Mouse (Mus musculus): ENCODE measurements at regions not wholly inside any gene's neighbourhood (a gene's known extent, or its start where the extent isn't known, plus 50 kb on each side); places are given as distances from the start of the nearest gene placed in this dataset.

DNA sequence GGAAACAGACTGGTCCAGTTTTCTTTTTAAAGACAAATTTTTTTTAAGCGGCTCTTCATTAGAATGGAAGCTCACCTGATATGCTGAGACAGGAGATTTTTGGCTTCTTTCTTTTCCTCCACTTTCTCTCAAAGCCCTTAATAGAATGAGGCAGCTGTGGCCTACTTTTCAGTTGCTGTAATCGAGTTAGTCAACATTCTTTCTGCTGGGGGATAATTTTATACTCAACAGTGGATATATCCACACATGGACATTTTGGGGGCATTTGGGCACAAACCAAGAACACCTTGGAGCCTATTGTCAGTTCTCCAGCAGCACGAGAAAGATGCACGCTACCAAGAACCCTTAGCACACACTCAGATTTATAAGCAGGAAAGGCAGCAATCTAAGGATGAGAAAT is 415.3 kb upstream of the Sox9 start:
- Histone ChIP-seq H3K36me3 (ENCODE audit: control insufficient read depth, insufficient read depth, low read length) (no peaks in the 10 kb centered on the region), H3K27ac (ENCODE audit: insufficient read depth, low read length) (no peak overlapping the region), H3K4me1 (ENCODE audit: control insufficient read depth, insufficient read depth, insufficient read length) (no peaks in the 10 kb centered on the region), H3K4me3 (ENCODE audit: extremely low read depth, insufficient read depth, insufficient read length) (no peak overlapping the region), H3K27me3 (ENCODE audit: control insufficient read depth, insufficient read depth, low read length) (no peaks in the 10 kb centered on the region)
- DNase-seq (ENCODE audit: low read depth in 1 of 2, low spot score in 2 of 2): no peak
- WGBS: 89% methylated on average over 4 of the region's 4 CpGs
- TF ChIP-seq POLR2A (IDR thresholded peaks at IDR 0.05; ENCODE audit: low read depth, low read length): no peak
- TF ChIP-seq CTCF (IDR thresholded peaks at IDR 0.05; ENCODE audit: extremely low read depth, insufficient read depth, insufficient read length, insufficient replicate concordance): no peak

DNA sequence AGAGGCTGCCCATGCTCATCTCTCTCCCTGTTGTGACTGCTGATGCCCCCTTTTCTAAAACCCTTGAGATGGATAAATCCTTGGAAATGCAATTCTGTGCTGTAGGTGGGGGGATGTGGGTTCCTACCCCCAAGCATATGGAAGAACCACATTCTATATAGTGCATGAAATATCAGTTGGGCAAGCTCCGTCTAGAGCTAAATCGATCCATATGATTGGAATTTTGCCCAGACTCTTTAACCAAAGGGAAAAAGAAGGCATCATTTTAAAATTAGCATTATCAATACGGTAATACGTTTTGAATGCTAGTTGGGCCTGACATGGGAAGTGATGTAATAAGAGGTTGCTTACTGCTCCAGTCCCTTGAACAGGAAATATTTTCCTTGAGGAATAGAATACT is 411.1 kb upstream of the Sox9 start:
- TF ChIP-seq CTCF (IDR thresholded peaks at IDR 0.05; ENCODE audit: extremely low read depth, insufficient read depth, insufficient read length, insufficient replicate concordance) (no peak), POLR2A (IDR thresholded peaks at IDR 0.05; ENCODE audit: low read depth, low read length) (no peak)
- Histone ChIP-seq H3K4me1 (ENCODE audit: control insufficient read depth, insufficient read depth, insufficient read length) (no peaks in the 10 kb centered on the region), H3K27ac (ENCODE audit: insufficient read depth, low read length) (no peak overlapping the region), H3K36me3 (ENCODE audit: control insufficient read depth, insufficient read depth, low read length) (no peaks in the 10 kb centered on the region), H3K4me3 (ENCODE audit: extremely low read depth, insufficient read depth, insufficient read length) (no peak overlapping the region), H3K27me3 (ENCODE audit: control insufficient read depth, insufficient read depth, low read length) (no peaks in the 10 kb centered on the region)
- WGBS: 87% methylated on average over 4 of the region's 4 CpGs
- no peak for DNase-seq (ENCODE audit: low read depth in 1 of 2, low spot score in 2 of 2)

DNA sequence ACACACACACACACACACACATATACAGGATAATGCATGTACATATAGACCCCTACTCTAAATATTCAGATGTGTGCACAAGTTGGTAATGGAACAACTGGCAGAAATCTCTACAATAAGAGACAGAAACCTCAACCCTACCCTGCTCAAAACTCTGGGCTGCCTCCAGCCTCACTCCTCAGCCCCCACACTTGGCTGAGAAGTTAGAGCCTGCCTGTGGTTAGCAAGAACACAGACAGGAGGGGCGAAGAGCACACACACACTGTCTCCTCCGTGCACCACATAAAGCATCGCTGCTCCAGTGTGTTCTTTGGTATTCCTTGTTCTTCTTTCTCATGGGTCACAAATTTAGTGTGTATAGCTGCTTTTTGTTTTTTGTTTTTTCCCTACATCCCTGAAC is 382.0 kb upstream of the Sox9 start:
- no peak for DNase-seq (ENCODE audit: low read depth in 1 of 2, low spot score in 2 of 2)
- Histone ChIP-seq H3K36me3 (ENCODE audit: control insufficient read depth, insufficient read depth, low read length) (no peaks in the 10 kb centered on the region), H3K4me1 (ENCODE audit: control insufficient read depth, insufficient read depth, insufficient read length) (no peaks in the 10 kb centered on the region), H3K27me3 (ENCODE audit: control insufficient read depth, insufficient read depth, low read length) (no peaks in the 10 kb centered on the region), H3K4me3 (ENCODE audit: extremely low read depth, insufficient read depth, insufficient read length) (no peak overlapping the region), H3K27ac (ENCODE audit: insufficient read depth, low read length) (no peak overlapping the region)
- TF ChIP-seq POLR2A (IDR thresholded peaks at IDR 0.05; ENCODE audit: low read depth, low read length) (no peak), CTCF (IDR thresholded peaks at IDR 0.05; ENCODE audit: extremely low read depth, insufficient read depth, insufficient read length, insufficient replicate concordance) (no peak)
- 77% methylated on average over 3 of the region's 3 CpGs for WGBS

DNA sequence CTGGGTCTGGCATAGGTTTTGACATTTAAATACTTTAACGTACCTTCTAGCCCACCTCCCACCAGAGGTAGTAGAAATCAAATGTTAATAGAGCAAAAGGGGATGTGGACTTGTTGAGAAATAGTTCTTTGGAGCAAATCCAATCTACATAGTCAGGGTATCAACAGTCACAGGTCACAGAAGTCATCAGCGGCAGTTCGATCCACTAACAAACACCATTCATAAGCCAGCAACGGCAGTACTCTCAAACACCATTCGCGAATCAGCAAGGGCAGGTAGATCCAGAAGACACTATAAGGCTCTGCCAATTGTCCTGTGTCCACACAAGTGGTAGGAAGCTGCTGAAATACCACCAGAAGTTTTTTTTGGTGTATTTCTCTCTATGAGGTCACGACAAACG is 374.3 kb upstream of the Sox9 start:
- 86% methylated on average over 8 of the region's 8 CpGs for WGBS
- no peaks in the 10 kb centered on the region for H3K36me3 ChIP-seq (ENCODE audit: control insufficient read depth, insufficient read depth, low read length)
- no peak for TF ChIP-seq CTCF (IDR thresholded peaks at IDR 0.05; ENCODE audit: extremely low read depth, insufficient read depth, insufficient read length, insufficient replicate concordance)
- no peak for TF ChIP-seq POLR2A (IDR thresholded peaks at IDR 0.05; ENCODE audit: low read depth, low read length)
- no peak overlapping the region for H3K4me3 ChIP-seq (ENCODE audit: extremely low read depth, insufficient read depth, insufficient read length)
- H3K4me1 ChIP-seq (ENCODE audit: control insufficient read depth, insufficient read depth, insufficient read length): no peaks in the 10 kb centered on the region
- no peak for DNase-seq (ENCODE audit: low read depth in 1 of 2, low spot score in 2 of 2)
- H3K27ac ChIP-seq (ENCODE audit: insufficient read depth, low read length): no peak overlapping the region
- no peaks in the 10 kb centered on the region for H3K27me3 ChIP-seq (ENCODE audit: control insufficient read depth, insufficient read depth, low read length)

- WGBS: 65% methylated on average over 4 of the region's 4 CpGs
- Histone ChIP-seq H3K27ac (ENCODE audit: insufficient read depth, low read length) (no peak overlapping the region), H3K4me1 (ENCODE audit: control insufficient read depth, insufficient read depth, insufficient read length) (no peaks in the 10 kb centered on the region), H3K36me3 (ENCODE audit: control insufficient read depth, insufficient read depth, low read length) (no peaks in the 10 kb centered on the region), H3K4me3 (ENCODE audit: extremely low read depth, insufficient read depth, insufficient read length) (no peak overlapping the region), H3K27me3 (ENCODE audit: control insufficient read depth, insufficient read depth, low read length) (no peaks in the 10 kb centered on the region)
- TF ChIP-seq POLR2A (IDR thresholded peaks at IDR 0.05; ENCODE audit: low read depth, low read length) (no peak), CTCF (IDR thresholded peaks at IDR 0.05; ENCODE audit: extremely low read depth, insufficient read depth, insufficient read length, insufficient replicate concordance) (no peak)
- DNase-seq (ENCODE audit: low read depth in 1 of 2, low spot score in 2 of 2): no peak
Measured at GRCm38 (mm10) chr11:112412434-112412833, 369.6 kb upstream of the Sox9 start.

DNA sequence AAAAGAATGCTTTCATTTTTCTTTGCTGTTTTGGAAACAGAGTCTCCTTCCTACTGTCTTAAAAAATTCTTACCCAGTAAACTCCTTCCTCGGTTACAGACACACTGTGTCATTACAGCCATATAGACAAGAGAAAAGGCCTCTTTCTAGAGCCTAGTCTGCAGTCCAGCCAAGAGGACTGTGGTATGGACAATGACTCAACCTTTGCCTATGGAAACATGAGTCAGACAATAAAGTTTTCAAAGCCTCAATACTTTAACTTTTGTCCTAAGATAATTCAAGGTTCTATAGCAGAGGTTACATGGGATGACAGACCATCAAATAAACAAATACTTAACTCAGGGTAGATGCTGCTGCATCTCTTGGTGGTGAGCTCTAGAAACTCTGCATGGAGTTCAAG is 339.4 kb upstream of the Sox9 start:
- 85% methylated on average over 1 of the region's 1 CpGs for WGBS
- no peaks in the 10 kb centered on the region for H3K36me3 ChIP-seq (ENCODE audit: control insufficient read depth, insufficient read depth, low read length)
- no peaks in the 10 kb centered on the region for H3K4me1 ChIP-seq (ENCODE audit: control insufficient read depth, insufficient read depth, insufficient read length)
- no peaks in the 10 kb centered on the region for H3K27me3 ChIP-seq (ENCODE audit: control insufficient read depth, insufficient read depth, low read length)
- H3K4me3 ChIP-seq (ENCODE audit: extremely low read depth, insufficient read depth, insufficient read length): no peak overlapping the region
- TF ChIP-seq POLR2A (IDR thresholded peaks at IDR 0.05; ENCODE audit: low read depth, low read length) (no peak), CTCF (IDR thresholded peaks at IDR 0.05; ENCODE audit: extremely low read depth, insufficient read depth, insufficient read length, insufficient replicate concordance) (no peak)
- H3K27ac ChIP-seq (ENCODE audit: insufficient read depth, low read length): no peak overlapping the region
- DNase-seq (ENCODE audit: low read depth in 1 of 2, low spot score in 2 of 2): no peak

- WGBS: 77% methylated on average over 4 of the region's 4 CpGs
- Histone ChIP-seq H3K27me3 (ENCODE audit: control insufficient read depth, insufficient read depth, low read length) (no peaks in the 10 kb centered on the region), H3K4me1 (ENCODE audit: control insufficient read depth, insufficient read depth, insufficient read length) (no peaks in the 10 kb centered on the region), H3K27ac (ENCODE audit: insufficient read depth, low read length) (no peak overlapping the region), H3K4me3 (ENCODE audit: extremely low read depth, insufficient read depth, insufficient read length) (no peak overlapping the region), H3K36me3 (ENCODE audit: control insufficient read depth, insufficient read depth, low read length) (no peaks in the 10 kb centered on the region)
- TF ChIP-seq CTCF (IDR thresholded peaks at IDR 0.05; ENCODE audit: extremely low read depth, insufficient read depth, insufficient read length, insufficient replicate concordance) (no peak), POLR2A (IDR thresholded peaks at IDR 0.05; ENCODE audit: low read depth, low read length) (no peak)
- DNase-seq (ENCODE audit: low read depth in 1 of 2, low spot score in 2 of 2): no peak
Measured at GRCm38 (mm10) chr11:112443890-112444289, 338.1 kb upstream of the Sox9 start.

All from spleen, adult 2 months (tissue).